Mouse (Mus musculus) forelimb bud, embryonic 11.5 days (tissue): ENCODE results near the gene Pih1d1.
"Not testable (repeated sequence)": the region's sequence is repeated elsewhere in the genome, so short reads cannot be mapped to it uniquely, and the experiment has no call there.

ENCODE experiments used
- DNase-seq: peaks from one replicate; pipeline ENCODE4 v3.0.0-alpha.2; 2012; ENCODE audit warnings: low read depth, low spot score

Pih1d1 gene

GRCm38 (mm10) chr7:45147899-45148298 lies 6.2 kb upstream of the Pih1d1 start:
- no peak for DNase-seq

GRCm38 (mm10) chr7:45148534-45149098 lies 5.5 kb upstream of the Pih1d1 start:
- no peak for DNase-seq

- no peak for DNase-seq
Observed at GRCm38 (mm10) chr7:45149545-45149944, 4.6 kb upstream of the Pih1d1 start.

GRCm38 (mm10) chr7:45150321-45150720 lies 3.8 kb upstream of the Pih1d1 start:
- no peak for DNase-seq

- DNase-seq = no peak
Observed at GRCm38 (mm10) chr7:45151303-45151702, 2.8 kb upstream of the Pih1d1 start.

- DNase-seq = not testable (repeated sequence)
Observed at GRCm38 (mm10) chr7:45153052-45153451, 1.1 kb upstream of the Pih1d1 start.

- no peak for DNase-seq
Observed at GRCm38 (mm10) chr7:45153586-45153985, 517 bp upstream of the Pih1d1 start.

GRCm38 (mm10) chr7:45154993-45155514 lies 951 bp downstream of the Pih1d1 start:
- no peak for DNase-seq

GRCm38 (mm10) chr7:45155590-45155989 lies 1.5 kb downstream of the Pih1d1 start:
- DNase-seq = no peak

- DNase-seq = no peak
Observed at GRCm38 (mm10) chr7:45156206-45156605, 2.1 kb downstream of the Pih1d1 start.

GRCm38 (mm10) chr7:45157459-45157858 lies 3.4 kb downstream of the Pih1d1 start:
- DNase-seq = no peak

- no peak for DNase-seq
Observed at GRCm38 (mm10) chr7:45158991-45159390, 4.9 kb downstream of the Pih1d1 start.

GRCm38 (mm10) chr7:45160316-45160800 lies 6.3 kb downstream of the Pih1d1 start:
- DNase-seq = no peak

- DNase-seq = no peak
Observed at GRCm38 (mm10) chr7:45160866-45161265, 6.8 kb downstream of the Pih1d1 start.

- peak; percentile 87 for DNase-seq
Observed at GRCm38 (mm10) chr7:45161612-45162473, 7.7 kb downstream of the Pih1d1 start.

- DNase-seq = no peak
Observed at GRCm38 (mm10) chr7:45162551-45162950, 8.4 kb downstream of the Pih1d1 start.

GRCm38 (mm10) chr7:45162996-45163615 lies 9.0 kb downstream of the Pih1d1 start:
- DNase-seq = no peak

GRCm38 (mm10) chr7:45163735-45164490 lies 9.8 kb downstream of the Pih1d1 start, which contains the start of gene Slc17a7:
TSS of gene Slc17a7 (plus strand) at chr7:45163949.
- DNase-seq = no peak

- DNase-seq = no peak
Observed at GRCm38 (mm10) chr7:45164833-45165232, 10.7 kb downstream of the Pih1d1 start.

GRCm38 (mm10) chr7:45165701-45166100 lies 11.6 kb downstream of the Pih1d1 start:
- DNase-seq = no peak

GRCm38 (mm10) chr7:45166950-45167401 lies 12.9 kb downstream of the Pih1d1 start:
- no peak for DNase-seq
